Mouse (Mus musculus) liver, embryonic 14.5 days (tissue): ENCODE results near the gene Syngr1.

ENCODE experiments used
- CTCF ChIP-seq: IDR thresholded peaks from 2 replicates; pipeline ENCODE4 v1.5.1; 2016; ENCODE audit warnings: antibody characterized with exemption, low read depth, control low read depth
- EP300 ChIP-seq: IDR thresholded peaks from 2 replicates; pipeline ENCODE4 v1.6.1; 2016; ENCODE audit warnings: antibody characterized with exemption, low read depth

DNA sequence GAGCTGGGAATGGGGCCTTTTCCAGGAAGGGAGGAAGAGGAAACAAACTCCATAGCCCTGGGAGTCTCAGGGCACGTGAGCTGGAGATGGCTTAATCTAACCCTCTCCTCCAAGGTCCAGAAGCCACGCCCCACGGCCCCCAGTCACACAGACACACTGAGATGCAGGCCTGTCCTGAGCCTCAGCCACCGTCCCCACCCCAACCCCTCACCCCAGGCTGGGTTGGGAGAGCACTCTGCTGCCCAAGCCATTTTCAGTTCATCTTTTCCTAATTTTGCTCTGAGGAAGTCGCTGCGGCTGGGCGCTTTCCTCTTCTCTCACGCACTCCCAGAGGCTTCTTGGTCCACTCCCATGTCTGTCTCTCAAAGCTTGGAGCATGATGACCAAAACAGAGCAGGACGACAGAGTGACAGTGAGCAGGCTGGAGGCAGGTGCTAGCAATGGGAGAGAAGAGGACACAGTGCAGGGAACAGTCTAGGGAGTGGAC, 19.1 kb upstream of the Syngr1 start:
- TF ChIP-seq CTCF (no peak), EP300 (no peak)
